Mouse (Mus musculus): ENCODE measurements at regions not wholly inside any gene's neighbourhood (a gene's known extent, or its start where the extent isn't known, plus 50 kb on each side); places are given as distances from the start of the nearest gene placed in this dataset.

DNA sequence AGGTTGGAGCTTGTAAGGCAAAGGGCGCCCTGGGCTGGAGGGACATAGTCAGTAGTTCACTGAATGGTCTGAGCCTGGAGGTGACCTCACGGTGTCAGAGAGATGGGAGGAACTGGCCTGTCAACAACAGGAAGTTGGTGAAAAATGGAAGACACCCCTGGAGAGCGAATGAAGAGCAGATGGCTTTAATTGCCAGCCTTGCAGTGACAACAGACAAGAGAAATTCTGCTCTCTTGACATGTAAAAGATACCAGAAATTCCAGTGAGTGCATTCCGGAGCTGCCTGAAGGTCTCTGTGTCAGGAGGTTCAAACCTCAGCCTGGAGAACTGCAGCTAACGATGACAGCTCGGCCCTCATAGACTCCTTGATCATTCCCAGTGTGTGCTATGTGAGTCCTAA, 318.3 kb upstream of the Gm5148 start:
- H3K36me3 ChIP-seq (replicated peaks) = no peaks in the 10 kb centered on the region
- no peak overlapping the region for H3K4me3 ChIP-seq (replicated peaks)
- no peaks in the 10 kb centered on the region for H3K4me1 ChIP-seq
- no peak overlapping the region for H3K27ac ChIP-seq
- H3K9me3 ChIP-seq = no peaks in the 10 kb centered on the region
- no peaks in the 10 kb centered on the region for H3K27me3 ChIP-seq
- 80% methylated on average over 6 of the region's 6 CpGs for WGBS
- no peak overlapping the region for H3K9ac ChIP-seq
- H3K4me2 ChIP-seq = no peak overlapping the region
- no peak for ATAC-seq (ENCODE audit: low FRiP score)

DNA sequence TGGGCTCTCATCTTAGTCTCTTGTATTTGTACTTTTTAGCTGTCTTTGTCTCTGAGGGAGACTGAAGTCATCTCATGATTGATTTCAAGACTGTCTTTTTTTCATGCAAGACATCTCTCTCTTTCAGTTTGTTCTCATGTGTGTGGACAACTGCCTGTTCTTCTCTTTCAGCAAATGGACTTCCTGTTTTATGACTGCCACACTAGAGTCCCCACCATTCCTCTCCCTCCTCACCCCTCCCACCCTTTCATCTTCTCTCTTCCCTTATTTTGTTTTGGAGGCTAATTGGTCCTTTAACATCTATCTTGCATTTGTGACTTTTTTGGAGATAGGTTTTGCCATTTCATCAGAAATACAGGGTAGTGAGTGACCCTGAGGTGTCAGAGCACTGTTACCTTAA, 311.8 kb upstream of the Gm5148 start:
- Histone ChIP-seq H3K9ac (no peak overlapping the region), H3K27me3 (no peaks in the 10 kb centered on the region), H3K4me1 (no peaks in the 10 kb centered on the region), H3K36me3 (replicated peaks) (no peaks in the 10 kb centered on the region), H3K4me3 (replicated peaks) (no peak overlapping the region), H3K27ac (no peak overlapping the region), H3K4me2 (no peak overlapping the region), H3K9me3 (no peaks in the 10 kb centered on the region)
- no peak for ATAC-seq (ENCODE audit: low FRiP score)

DNA sequence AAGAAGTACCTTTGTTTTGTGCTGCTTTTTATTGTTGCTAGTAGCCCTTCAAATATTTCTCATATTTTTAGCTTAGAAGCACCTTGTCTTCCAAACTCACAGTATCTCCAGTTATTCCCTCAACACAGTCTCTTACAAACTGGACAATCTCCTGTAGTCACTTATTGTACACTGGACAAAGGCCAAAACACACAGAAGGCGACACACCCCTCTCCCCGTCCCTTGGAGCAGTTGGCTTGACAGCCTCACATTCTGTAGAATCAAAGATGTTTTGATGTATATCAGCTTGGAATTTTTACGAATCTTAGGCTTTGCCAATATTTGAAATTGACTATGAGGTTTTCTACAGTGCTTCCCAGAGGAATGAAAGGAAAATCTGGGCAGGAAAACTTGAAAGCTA, 309.8 kb upstream of the Gm5148 start:
- Histone ChIP-seq H3K36me3 (replicated peaks) (no peaks in the 10 kb centered on the region), H3K4me1 (no peaks in the 10 kb centered on the region), H3K27ac (no peak overlapping the region), H3K27me3 (no peaks in the 10 kb centered on the region), H3K4me3 (replicated peaks) (no peak overlapping the region), H3K9ac (no peak overlapping the region), H3K9me3 (no peaks in the 10 kb centered on the region), H3K4me2 (no peak overlapping the region)
- WGBS = 71% methylated on average over 3 of the region's 3 CpGs
- ATAC-seq (ENCODE audit: low FRiP score) = no peak

GRCm38 (mm10) chr3:38014768-38015167, 290.5 kb upstream of the Gm5148 start:
- H3K36me3 ChIP-seq (replicated peaks) = no peaks in the 10 kb centered on the region
- 49% methylated on average over 1 of the region's 1 CpGs for WGBS
- H3K27ac ChIP-seq = no peak overlapping the region
- H3K9ac ChIP-seq = no peak overlapping the region
- peaks cover 6% of the 10 kb centered on the region; the same call in 1 of the 2 replicates for H3K4me1 ChIP-seq
- no peaks in the 10 kb centered on the region for H3K9me3 ChIP-seq
- no peak overlapping the region for H3K4me3 ChIP-seq (replicated peaks)
- no peak for ATAC-seq (ENCODE audit: low FRiP score)
- H3K4me2 ChIP-seq = no peak overlapping the region
- no peaks in the 10 kb centered on the region for H3K27me3 ChIP-seq

- H3K9me3 ChIP-seq = no peaks in the 10 kb centered on the region
- WGBS = 60% methylated on average over 4 of the region's 4 CpGs
- no peaks in the 10 kb centered on the region for H3K36me3 ChIP-seq (replicated peaks)
- H3K9ac ChIP-seq = no peak overlapping the region
- H3K4me1 ChIP-seq = 0 out of 2 replicates have a peak, but pooled peaks cover 2% of the 10 kb centered on the region
- no peak overlapping the region for H3K4me3 ChIP-seq (replicated peaks)
- H3K4me2 ChIP-seq = no peak overlapping the region
- H3K27ac ChIP-seq = no peak overlapping the region
- H3K27me3 ChIP-seq = no peaks in the 10 kb centered on the region
- no peak for ATAC-seq (ENCODE audit: low FRiP score)
Measured at GRCm38 (mm10) chr3:38009168-38009567, 284.9 kb upstream of the Gm5148 start.

GRCm38 (mm10) chr3:38008321-38008720, 284.0 kb upstream of the Gm5148 start:
- no peak overlapping the region for H3K4me2 ChIP-seq
- no peak overlapping the region for H3K4me3 ChIP-seq (replicated peaks)
- H3K27ac ChIP-seq = no peak overlapping the region
- no peak overlapping the region for H3K9ac ChIP-seq
- WGBS = 89% methylated on average over 7 of the region's 7 CpGs
- H3K27me3 ChIP-seq = no peaks in the 10 kb centered on the region
- ATAC-seq (ENCODE audit: low FRiP score) = no peak
- 0 out of 2 replicates have a peak, but pooled peaks cover 2% of the 10 kb centered on the region for H3K4me1 ChIP-seq
- H3K9me3 ChIP-seq = no peaks in the 10 kb centered on the region
- H3K36me3 ChIP-seq (replicated peaks) = no peaks in the 10 kb centered on the region

- no peaks in the 10 kb centered on the region for H3K9me3 ChIP-seq
- H3K4me2 ChIP-seq = no peak overlapping the region
- H3K27ac ChIP-seq = no peak overlapping the region
- ATAC-seq (ENCODE audit: low FRiP score) = no peak
- 84% methylated on average over 1 of the region's 1 CpGs for WGBS
- H3K4me3 ChIP-seq (replicated peaks) = no peak overlapping the region
- no peaks in the 10 kb centered on the region for H3K27me3 ChIP-seq
- H3K9ac ChIP-seq = no peak overlapping the region
- 0 out of 2 replicates have a peak, but pooled peaks cover 2% of the 10 kb centered on the region for H3K4me1 ChIP-seq
- H3K36me3 ChIP-seq (replicated peaks) = no peaks in the 10 kb centered on the region
Measured at GRCm38 (mm10) chr3:38007626-38008025, 283.3 kb upstream of the Gm5148 start.

GRCm38 (mm10) chr3:38002275-38002674, 278.0 kb upstream of the Gm5148 start:
- H3K4me2 ChIP-seq = no peak overlapping the region
- ATAC-seq (ENCODE audit: low FRiP score) = no peak
- no peak overlapping the region for H3K9ac ChIP-seq
- no peak overlapping the region for H3K4me3 ChIP-seq (replicated peaks)
- no peaks in the 10 kb centered on the region for H3K9me3 ChIP-seq
- H3K36me3 ChIP-seq (replicated peaks) = no peaks in the 10 kb centered on the region
- H3K4me1 ChIP-seq = no peaks in the 10 kb centered on the region
- no peaks in the 10 kb centered on the region for H3K27me3 ChIP-seq
- no peak overlapping the region for H3K27ac ChIP-seq
- WGBS = 93% methylated on average over 10 of the region's 10 CpGs

- Histone ChIP-seq H3K36me3 (replicated peaks) (no peaks in the 10 kb centered on the region), H3K4me2 (no peak overlapping the region), H3K9me3 (no peaks in the 10 kb centered on the region), H3K4me1 (no peaks in the 10 kb centered on the region), H3K4me3 (replicated peaks) (no peak overlapping the region), H3K27me3 (no peaks in the 10 kb centered on the region), H3K9ac (no peak overlapping the region), H3K27ac (no peak overlapping the region)
- 100% methylated on average over 1 of the region's 1 CpGs for WGBS
- ATAC-seq (ENCODE audit: low FRiP score) = no peak
Measured at GRCm38 (mm10) chr3:37999779-38000178, 275.5 kb upstream of the Gm5148 start.

GRCm38 (mm10) chr3:37997998-37998397, 273.7 kb upstream of the Gm5148 start:
- no peaks in the 10 kb centered on the region for H3K27me3 ChIP-seq
- no peak overlapping the region for H3K9ac ChIP-seq
- H3K27ac ChIP-seq = no peak overlapping the region
- no peaks in the 10 kb centered on the region for H3K36me3 ChIP-seq (replicated peaks)
- H3K4me1 ChIP-seq = no peaks in the 10 kb centered on the region
- H3K4me3 ChIP-seq (replicated peaks) = no peak overlapping the region
- WGBS = 88% methylated on average over 3 of the region's 3 CpGs
- H3K9me3 ChIP-seq = no peaks in the 10 kb centered on the region
- H3K4me2 ChIP-seq = no peak overlapping the region
- no peak for ATAC-seq (ENCODE audit: low FRiP score)

GRCm38 (mm10) chr3:37989992-37990391, 265.7 kb upstream of the Gm5148 start:
- Histone ChIP-seq H3K27me3 (no peaks in the 10 kb centered on the region), H3K9ac (no peak overlapping the region), H3K27ac (no peak overlapping the region), H3K4me3 (replicated peaks) (no peak overlapping the region), H3K9me3 (no peaks in the 10 kb centered on the region), H3K4me1 (no peaks in the 10 kb centered on the region), H3K4me2 (no peak overlapping the region), H3K36me3 (replicated peaks) (no peaks in the 10 kb centered on the region)
- WGBS = 92% methylated on average over 6 of the region's 6 CpGs
- no peak for ATAC-seq (ENCODE audit: low FRiP score)

- no peaks in the 10 kb centered on the region for H3K9me3 ChIP-seq
- no peak overlapping the region for H3K9ac ChIP-seq
- no peak overlapping the region for H3K4me2 ChIP-seq
- H3K27ac ChIP-seq = no peak overlapping the region
- H3K4me1 ChIP-seq = no peaks in the 10 kb centered on the region
- H3K36me3 ChIP-seq (replicated peaks) = no peaks in the 10 kb centered on the region
- ATAC-seq (ENCODE audit: low FRiP score) = no peak
- no peak overlapping the region for H3K4me3 ChIP-seq (replicated peaks)
- WGBS = 76% methylated on average over 20 of the region's 20 CpGs
- no peaks in the 10 kb centered on the region for H3K27me3 ChIP-seq
Measured at GRCm38 (mm10) chr3:37987775-37988505, 263.6 kb upstream of the Gm5148 start.

DNA sequence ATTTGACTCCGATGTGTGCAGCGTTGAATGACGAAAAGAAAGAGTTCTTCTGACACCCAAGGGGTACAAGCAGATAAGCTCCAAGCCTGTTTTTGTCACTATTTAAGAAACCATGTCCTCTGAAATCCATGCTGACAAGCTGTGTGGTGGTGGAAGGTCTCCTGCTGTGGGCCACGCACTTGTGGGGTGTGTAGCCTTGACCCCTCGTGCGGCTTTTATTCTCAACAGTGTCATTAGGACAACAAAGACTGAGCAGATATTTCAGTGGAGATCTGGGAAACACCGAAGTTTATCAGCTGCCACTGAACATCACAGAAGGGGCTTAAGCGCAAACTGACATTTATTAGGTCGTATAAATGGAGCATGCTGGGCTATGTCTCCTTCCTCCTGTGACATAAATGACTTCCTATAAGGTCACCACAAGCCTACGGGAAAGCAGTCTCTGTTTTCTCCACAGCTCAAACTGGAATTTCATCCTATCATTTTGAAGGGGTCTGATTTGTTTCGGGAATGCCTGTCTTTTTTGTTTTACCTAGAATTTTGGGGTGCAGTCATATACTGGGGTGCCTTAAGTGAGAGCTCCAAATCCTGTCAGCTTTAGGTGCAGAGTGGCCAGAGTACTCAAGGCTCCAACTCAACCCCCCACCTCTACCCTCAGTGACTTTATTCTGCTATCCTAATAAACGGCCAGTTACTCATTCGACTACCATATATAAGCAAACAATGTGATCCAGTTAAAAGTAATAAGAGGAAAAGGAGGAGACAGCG, 262.9 kb upstream of the Gm5148 start:
- H3K27ac ChIP-seq = no peak overlapping the region
- no peaks in the 10 kb centered on the region for H3K9me3 ChIP-seq
- no peak overlapping the region for H3K4me3 ChIP-seq (replicated peaks)
- no peaks in the 10 kb centered on the region for H3K27me3 ChIP-seq
- H3K36me3 ChIP-seq (replicated peaks) = no peaks in the 10 kb centered on the region
- no peak overlapping the region for H3K4me2 ChIP-seq
- no peak overlapping the region for H3K9ac ChIP-seq
- 62% methylated on average over 14 of the region's 14 CpGs for WGBS
- no peak for ATAC-seq (ENCODE audit: low FRiP score)
- no peaks in the 10 kb centered on the region for H3K4me1 ChIP-seq
